Mouse (Mus musculus) ovary, adult 18-20 months (tissue): ENCODE data around the gene Trmt61a.

ENCODE experiments used
- DNase-seq: peaks from one replicate; pipeline ENCODE4 v3.0.0; 2022; ENCODE audit warnings: low spot score, mixed read lengths

Gene Trmt61a

GRCm38 (mm10) chr12:111672581-111672980, 5.3 kb upstream of the Trmt61a start:
- no peak for DNase-seq

GRCm38 (mm10) chr12:111674850-111675486, 2.9 kb upstream of the Trmt61a start:
- no peak for DNase-seq

- no peak for DNase-seq
Observed at GRCm38 (mm10) chr12:111675797-111676580, 1.9 kb upstream of the Trmt61a start.

GRCm38 (mm10) chr12:111677421-111677820, 484 bp upstream of the Trmt61a start:
- DNase-seq: no peak

- DNase-seq: no peak
Observed at GRCm38 (mm10) chr12:111678670-111678933, 697 bp downstream of the Trmt61a start.

GRCm38 (mm10) chr12:111678997-111679396, 1.1 kb downstream of the Trmt61a start:
- no peak for DNase-seq

- no peak for DNase-seq
Observed at GRCm38 (mm10) chr12:111680661-111681060, 2.8 kb downstream of the Trmt61a start.

- no peak for DNase-seq
Observed at GRCm38 (mm10) chr12:111681305-111681704, 3.4 kb downstream of the Trmt61a start.

GRCm38 (mm10) chr12:111682003-111682402, 4.1 kb downstream of the Trmt61a start:
- no peak for DNase-seq

GRCm38 (mm10) chr12:111682806-111683205, 4.9 kb downstream of the Trmt61a start:
- no peak for DNase-seq

GRCm38 (mm10) chr12:111686390-111686789, 8.5 kb downstream of the Trmt61a start:
- DNase-seq: no peak

GRCm38 (mm10) chr12:111687350-111688068, 9.6 kb downstream of the Trmt61a start:
- peak; percentile 72 for DNase-seq

GRCm38 (mm10) chr12:111688069-111688428, 10.1 kb downstream of the Trmt61a start:
- DNase-seq: no peak

- DNase-seq: no peak
Observed at GRCm38 (mm10) chr12:111689426-111689825, 11.5 kb downstream of the Trmt61a start.

- no peak for DNase-seq
Observed at GRCm38 (mm10) chr12:111691346-111691872, 13.5 kb downstream of the Trmt61a start.

- no peak for DNase-seq
Observed at GRCm38 (mm10) chr12:111692899-111693298, 15.0 kb downstream of the Trmt61a start.

GRCm38 (mm10) chr12:111693341-111694270, 15.7 kb downstream of the Trmt61a start:
- DNase-seq: no peak

- DNase-seq: no peak
Observed at GRCm38 (mm10) chr12:111694271-111694781, 16.4 kb downstream of the Trmt61a start.

- DNase-seq: no peak
Observed at GRCm38 (mm10) chr12:111694880-111695804, 17.2 kb downstream of the Trmt61a start.

GRCm38 (mm10) chr12:111696239-111696638, 18.3 kb downstream of the Trmt61a start:
- no peak for DNase-seq
